Mouse (Mus musculus): ENCODE data around the gene Jpt2. TPM values are rescaled to one million over a fixed set of nuclear protein-coding genes. Genes with fewer than 3 reads are reported as not detected.
"Not testable (repeated sequence)": the region's sequence is repeated elsewhere in the genome, so short reads cannot be mapped to it uniquely, and the experiment has no call there.

Gene Jpt2
- total RNA-seq (2021): 1 to 10 TPM; 5.5 to 8.6 TPM
- long read RNA-seq, experiment 1, partial matches to known transcripts: 0 of 4 reads
- long read RNA-seq, experiment 1, other reads (novel, unspliced or antisense): 0 of 4 reads
- long read RNA-seq, experiment 2, transcript Jpt2-201 (5 exons, 2,672 nt): major isoform, 10 of 10 reads
- long read RNA-seq, experiment 2, partial matches to known transcripts: 0 of 10 reads
- long read RNA-seq, experiment 2, other reads (novel, unspliced or antisense): 0 of 10 reads

DNA sequence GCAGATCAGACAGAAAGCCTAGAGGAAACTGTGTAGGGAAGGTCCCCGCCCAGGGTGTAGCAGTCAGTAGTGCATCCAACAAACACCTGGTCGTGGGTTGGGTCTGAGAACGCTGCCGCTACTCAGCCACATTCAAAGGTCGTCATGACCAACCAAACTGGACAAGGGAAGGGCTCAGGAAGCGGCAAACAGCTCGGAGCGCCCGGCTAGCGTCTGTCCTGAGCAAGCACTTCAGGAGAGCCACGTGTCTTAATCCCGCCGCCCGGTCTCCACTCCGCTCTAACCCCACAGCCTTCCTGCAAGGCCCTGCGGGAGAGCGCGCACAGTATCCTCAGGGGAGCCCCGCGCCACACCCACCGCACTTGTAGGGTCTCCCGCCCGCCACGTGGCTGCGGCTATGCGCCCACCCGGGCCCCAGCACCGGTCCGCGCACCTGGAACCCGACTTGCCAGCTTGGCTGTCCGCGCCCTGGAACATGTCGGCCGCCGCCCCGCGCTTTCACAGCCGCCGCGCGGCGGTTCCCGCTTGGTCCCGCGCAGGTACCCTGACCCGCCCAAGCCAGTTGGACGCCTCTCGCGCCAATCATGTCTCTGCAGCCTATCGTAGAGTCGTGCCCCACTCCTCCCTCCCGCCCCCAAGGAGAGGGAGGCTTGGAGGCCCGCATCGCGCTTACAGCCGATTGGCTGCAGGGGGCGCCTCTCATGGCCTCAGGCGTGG is at the start of gene Jpt2:
Gene Jpt2 (minus strand): TSS at position 555 of the 717 bp plus-strand sequence.
- DNase-seq: peak; percentile 99

DNA sequence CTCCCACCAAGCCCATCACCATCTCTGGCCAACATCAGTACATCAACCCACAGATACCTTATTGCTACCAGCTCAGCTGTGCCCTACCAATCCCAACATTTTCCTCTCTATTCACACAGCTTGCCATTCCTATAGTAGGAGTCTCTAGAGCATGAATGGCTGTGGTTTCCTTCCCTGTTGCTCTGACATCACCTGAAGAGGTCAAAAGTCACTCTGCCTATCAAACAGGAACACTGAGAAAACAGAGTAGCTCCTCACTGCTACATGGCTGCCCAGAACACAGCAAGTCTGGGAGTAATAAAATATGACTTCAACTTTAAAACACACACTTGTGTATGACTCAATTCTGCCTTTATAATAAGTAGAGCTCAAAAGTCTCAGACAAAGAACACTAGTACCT is 47.0 kb upstream of the Jpt2 start:
- DNase-seq: no peak

DNA sequence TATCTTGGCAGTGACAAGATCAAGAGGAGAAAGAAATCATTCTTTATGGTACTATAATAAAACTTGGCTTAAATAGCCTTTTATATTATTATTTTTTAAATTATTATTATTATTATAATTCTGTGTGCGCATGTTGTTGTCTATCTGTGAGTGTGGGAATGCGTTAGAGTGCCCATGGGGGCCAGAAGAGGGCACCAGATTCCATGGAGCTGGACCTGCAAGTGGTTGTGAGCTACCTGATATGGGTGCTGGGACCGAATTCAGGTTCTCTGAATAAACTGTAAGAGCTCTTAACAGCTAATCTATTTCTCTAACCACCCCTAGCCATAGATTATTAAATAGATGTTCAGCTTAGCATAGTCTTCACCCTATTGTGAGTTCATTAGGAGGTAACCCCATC is 44.6 kb upstream of the Jpt2 start:
- DNase-seq: no peak

DNA sequence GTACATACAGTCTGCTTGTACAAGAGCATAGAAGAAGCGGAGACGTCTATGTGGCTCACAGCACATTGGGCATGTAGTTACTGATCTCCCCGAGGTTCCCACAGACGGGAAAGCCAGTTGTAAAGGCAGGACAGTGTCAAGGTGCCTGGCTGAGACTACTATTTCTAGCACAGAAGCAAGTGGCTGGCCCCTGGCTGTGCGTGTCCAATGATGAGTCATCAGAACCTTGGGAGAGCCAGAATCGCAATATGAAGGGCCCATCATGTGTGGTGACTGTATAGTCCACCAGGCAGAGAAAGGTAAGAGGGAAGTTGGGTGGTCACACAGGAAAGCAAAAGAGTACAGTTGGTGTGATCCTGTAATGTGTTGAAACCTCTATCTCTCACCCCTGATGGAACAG is 34.2 kb upstream of the Jpt2 start:
- DNase-seq: no peak

GRCm38 (mm10) chr17:24987221-24987620 is 26.7 kb upstream of the Jpt2 start:
- DNase-seq: no peak

- no peak for DNase-seq
Measured at GRCm38 (mm10) chr17:24960852-24961715, 595 bp upstream of the Jpt2 start.

- DNase-seq: no peak
Measured at GRCm38 (mm10) chr17:24959371-24959770, 1.1 kb downstream of the Jpt2 start.

- no peak for DNase-seq
Measured at GRCm38 (mm10) chr17:24953291-24953690, 7.2 kb downstream of the Jpt2 start.

DNA sequence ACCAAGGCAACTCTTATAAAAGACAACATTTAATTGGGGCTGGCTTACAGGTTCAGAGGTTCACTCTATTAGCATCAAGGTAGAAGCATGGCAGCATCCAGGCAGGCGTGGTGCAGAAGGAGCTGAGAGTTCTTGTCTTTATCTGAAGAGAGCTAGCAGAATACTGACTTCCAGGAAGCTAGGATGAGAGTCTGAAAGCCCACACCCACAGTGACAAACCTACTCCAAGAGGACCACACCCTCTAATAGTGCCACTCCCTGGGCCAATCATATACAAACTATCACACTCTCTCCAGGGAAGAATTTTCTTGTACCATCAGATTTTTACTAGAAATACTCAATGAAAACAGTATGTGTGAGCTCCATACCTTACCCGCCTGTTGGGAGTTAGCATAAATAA is 9.8 kb downstream of the Jpt2 start:
- DNase-seq: no peak

- DNase-seq: no peak
Measured at GRCm38 (mm10) chr17:24948204-24948603, 12.3 kb downstream of the Jpt2 start.

GRCm38 (mm10) chr17:24943589-24943988 is 16.9 kb downstream of the Jpt2 start:
- DNase-seq: not testable (repeated sequence)

GRCm38 (mm10) chr17:24943036-24943435 is 17.5 kb downstream of the Jpt2 start:
- DNase-seq: no peak

DNA sequence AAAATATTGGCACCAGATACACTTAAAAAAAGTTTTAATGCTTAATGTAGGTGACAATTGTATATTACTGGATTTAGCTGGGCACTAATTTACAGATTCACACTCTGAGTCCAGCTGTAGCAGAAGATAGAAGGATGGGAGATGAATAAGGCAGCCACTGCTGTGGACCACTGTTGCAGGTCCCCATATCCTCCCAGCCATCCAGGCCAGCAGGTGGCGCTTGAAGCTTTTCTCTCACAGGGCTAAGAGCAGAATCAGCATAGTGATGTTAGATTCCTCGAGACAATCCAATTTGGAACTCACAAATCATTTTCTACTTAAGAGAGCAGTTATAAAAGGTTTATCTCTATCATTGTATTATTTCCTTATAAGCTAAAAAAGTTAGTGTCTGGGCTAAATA is 18.0 kb downstream of the Jpt2 start:
- not testable (repeated sequence) for DNase-seq

DNA sequence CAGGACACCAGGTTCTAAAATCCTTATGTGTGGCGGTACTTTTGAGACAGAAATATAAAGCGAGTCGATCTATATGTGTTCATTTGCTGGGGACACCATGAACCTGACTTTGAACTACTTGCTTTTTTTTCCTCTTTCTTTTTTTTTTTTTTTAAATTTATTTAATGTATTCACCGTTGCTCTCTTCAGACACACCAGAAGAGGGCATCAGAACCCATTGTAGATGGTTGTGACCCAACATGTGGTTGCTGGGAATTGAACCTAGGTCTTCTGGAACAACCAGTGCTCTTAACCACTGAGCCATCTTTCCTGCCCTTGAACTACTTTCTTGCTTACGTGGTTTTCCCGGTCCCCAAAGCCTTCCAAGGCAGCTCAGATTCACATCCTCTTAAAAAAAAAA is 23.2 kb downstream of the Jpt2 start:
- no peak for DNase-seq

- peak; percentile 94 for DNase-seq
Measured at GRCm38 (mm10) chr17:24936259-24937237, 23.9 kb downstream of the Jpt2 start, which contains the start of gene Mapk8ip3. Gene Mapk8ip3, minus strand, starts transcription at chr17:24936977.

DNA sequence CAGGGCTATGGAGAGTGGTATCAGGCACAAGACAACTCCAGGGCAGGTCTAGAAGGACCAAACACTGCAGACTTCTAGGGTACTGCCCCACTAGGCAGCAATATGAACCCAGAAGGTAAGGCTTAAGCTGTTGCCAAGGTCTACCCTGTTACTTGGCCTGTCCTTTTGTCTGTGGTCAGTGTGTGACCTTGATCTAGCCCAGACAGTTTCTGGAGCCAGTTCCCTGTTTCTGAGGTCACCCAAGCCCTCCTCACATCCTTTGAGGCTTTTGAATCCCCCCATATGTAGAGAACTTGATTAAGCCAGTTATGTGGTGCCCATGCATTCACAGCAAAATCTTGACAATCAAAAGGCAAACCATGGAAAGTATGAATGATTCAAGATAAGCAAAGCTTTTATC is 24.8 kb downstream of the Jpt2 start:
- DNase-seq: no peak

DNA sequence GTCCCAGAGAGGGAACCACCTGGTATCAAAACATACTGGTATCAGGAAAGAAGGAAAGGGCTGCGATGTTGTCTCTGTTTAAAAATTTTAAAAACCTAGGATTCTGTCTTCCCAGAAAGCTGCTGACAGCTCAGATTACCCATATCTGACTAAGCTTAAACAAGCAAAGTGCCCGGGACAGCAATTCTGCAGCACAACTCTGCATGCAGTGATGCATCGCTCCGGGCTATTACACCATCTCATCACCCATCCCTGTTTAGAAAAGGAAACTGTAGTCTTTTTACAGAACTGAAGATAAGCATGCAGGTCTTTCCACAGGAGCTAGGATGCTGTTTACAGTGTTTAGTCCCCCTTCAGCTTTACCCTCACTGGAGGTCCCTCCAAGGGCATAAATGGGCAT is 25.6 kb downstream of the Jpt2 start:
- no peak for DNase-seq

DNA sequence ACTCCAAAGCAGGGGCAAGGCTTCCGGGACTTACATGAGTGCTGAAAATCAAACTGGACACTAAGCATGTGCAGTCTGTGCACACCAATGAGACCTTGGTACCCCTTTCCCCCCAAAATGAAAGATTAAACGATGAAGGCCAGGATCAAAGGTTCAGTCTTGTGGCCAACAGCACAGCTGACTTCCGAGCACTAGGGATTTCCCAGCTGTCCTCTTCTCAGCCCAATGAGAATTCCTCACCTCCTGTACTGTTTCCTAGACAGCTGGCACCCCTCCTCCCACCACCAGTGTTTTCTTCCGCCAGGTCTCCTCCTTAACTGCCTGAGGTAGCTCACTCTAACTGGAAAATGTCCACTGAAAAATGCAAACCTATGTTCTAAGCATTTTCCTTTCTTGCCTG is 27.3 kb downstream of the Jpt2 start:
- DNase-seq: no peak

- DNase-seq: no peak
Measured at GRCm38 (mm10) chr17:24932431-24932830, 28.1 kb downstream of the Jpt2 start.

GRCm38 (mm10) chr17:24929506-24929905 is 31.0 kb downstream of the Jpt2 start:
- DNase-seq: no peak

DNA sequence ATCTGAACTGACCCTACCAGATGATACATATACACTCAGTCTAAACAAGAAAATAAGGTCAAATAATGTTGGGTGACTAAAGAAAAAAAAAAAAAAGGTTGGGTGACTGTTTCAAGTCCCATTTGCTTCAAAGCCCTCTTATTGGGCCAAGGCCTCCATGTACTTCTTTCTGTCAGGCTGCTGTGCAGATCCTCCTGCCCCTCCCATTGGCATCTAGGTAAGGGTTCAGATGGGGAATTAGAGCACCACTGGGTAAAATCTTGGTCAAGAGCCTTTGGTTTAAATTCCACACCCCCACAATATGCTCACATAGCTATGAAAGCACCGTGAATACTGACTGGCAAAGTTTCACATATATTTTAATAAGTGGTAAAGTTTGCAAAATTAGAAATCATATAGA is 37.2 kb downstream of the Jpt2 start:
- DNase-seq: no peak

DNA sequence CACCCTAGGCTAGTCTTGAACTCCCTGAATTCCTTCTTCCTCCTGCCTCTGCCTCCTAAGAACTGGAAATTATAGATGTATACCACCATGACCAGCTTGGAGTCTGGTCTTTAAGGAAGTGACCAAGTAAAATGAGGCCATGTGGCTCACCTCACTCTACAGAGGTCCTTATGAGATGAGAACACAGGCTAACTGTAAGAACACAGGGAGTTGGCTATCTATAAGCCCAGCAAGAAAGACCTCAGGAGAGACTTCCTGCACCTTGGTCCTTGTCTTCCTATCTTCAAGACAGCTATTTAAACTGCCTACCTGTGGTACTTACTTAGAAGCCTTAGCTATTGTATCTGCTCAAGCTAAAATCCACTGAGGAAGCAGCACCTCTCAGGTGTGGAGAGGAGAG is 46.5 kb downstream of the Jpt2 start:
- no peak for DNase-seq

Data from gastrocnemius, postnatal 25 days (tissue).